18 mouse cellular contexts compared by ENCODE assay signal in genomic region chr13:46777461-46777860, GRCm38 (mm10).
"Had no signal": no experiment of that assay in that cellular context is flagged by ENCODE, and none has a peak within 500 bp of the region (broad histone marks: within the 10 kb centered on the region; RNA-seq: fewer than 3 reads in every experiment).

No protein-coding gene starts in this region.

- H3K9me3 ChIP-seq: forebrain, embryonic 15.5 days; heart, embryonic 15.5 days; hindbrain, embryonic 13.5 days; hindbrain, embryonic 15.5 days; limb, embryonic 13.5 days; limb, embryonic 15.5 days; liver, embryonic 15.5 days had no signal

- H3K27me3 ChIP-seq: forebrain, embryonic 15.5 days; heart, embryonic 13.5 days; heart, embryonic 15.5 days; hindbrain, embryonic 13.5 days; hindbrain, embryonic 15.5 days; limb, embryonic 13.5 days; limb, embryonic 15.5 days; liver, embryonic 15.5 days had no signal

- H3K9ac ChIP-seq: forebrain, embryonic 15.5 days; forebrain, postnatal 0 days; heart, embryonic 13.5 days; heart, embryonic 15.5 days; hindbrain, embryonic 13.5 days; hindbrain, embryonic 15.5 days; limb, embryonic 13.5 days; limb, embryonic 15.5 days; liver, embryonic 15.5 days had no signal

- ATAC-seq: forebrain, embryonic 15.5 days; forebrain, postnatal 0 days; hindbrain, postnatal 0 days; intestine, embryonic 16.5 days had no signal

- H3K4me2 ChIP-seq: forebrain, embryonic 15.5 days; heart, embryonic 11.5 days; heart, embryonic 13.5 days; heart, embryonic 15.5 days; hindbrain, embryonic 13.5 days; hindbrain, embryonic 15.5 days; limb, embryonic 13.5 days; limb, embryonic 15.5 days; liver, embryonic 15.5 days had no signal

- H3K4me1 ChIP-seq: forebrain, embryonic 15.5 days; hindbrain, embryonic 13.5 days; hindbrain, embryonic 15.5 days; limb, embryonic 15.5 days had no signal

- H3K27ac ChIP-seq: forebrain, embryonic 15.5 days; heart, adult 2 months; heart, embryonic 13.5 days; heart, embryonic 15.5 days; hindbrain, embryonic 13.5 days; hindbrain, embryonic 15.5 days; hindbrain, postnatal 0 days; limb, embryonic 13.5 days; limb, embryonic 15.5 days; liver, embryonic 15.5 days had no signal

- H3K4me3 ChIP-seq: forebrain, embryonic 15.5 days; heart, adult 2 months; heart, embryonic 13.5 days; heart, embryonic 15.5 days; hindbrain, embryonic 13.5 days; hindbrain, embryonic 15.5 days; limb, embryonic 13.5 days; limb, embryonic 15.5 days; liver, embryonic 15.5 days had no signal

- DNase-seq: forebrain, postnatal 0 days; heart, adult 11 months; heart, postnatal 36 days; layer of hippocampus, adult 9-11 months; layer of hippocampus, postnatal 36 days; left cerebral cortex, postnatal 4 days had no signal
